Mouse (Mus musculus) cortical plate, adult 2 months (tissue): ENCODE measurements around the gene Mfap1b.

Experiments
- CTCF ChIP-seq: fragments of 200-500 bp; IDR thresholded peaks from 2 replicates; pipeline ENCODE4 v1.5.1; 2011; ENCODE audit warnings: mild to moderate bottlenecking, control low read depth, low read length; ENCODE audit not compliant: insufficient read depth; ENCODE audit errors: extremely low read depth
- POLR2A ChIP-seq: fragments of 200-500 bp; IDR thresholded peaks from 2 replicates; pipeline ENCODE4 v1.6.1; 2011; ENCODE audit warnings: mild to moderate bottlenecking, low read length, control low read depth; ENCODE audit not compliant: insufficient read depth; ENCODE audit errors: extremely low read depth

DNA sequence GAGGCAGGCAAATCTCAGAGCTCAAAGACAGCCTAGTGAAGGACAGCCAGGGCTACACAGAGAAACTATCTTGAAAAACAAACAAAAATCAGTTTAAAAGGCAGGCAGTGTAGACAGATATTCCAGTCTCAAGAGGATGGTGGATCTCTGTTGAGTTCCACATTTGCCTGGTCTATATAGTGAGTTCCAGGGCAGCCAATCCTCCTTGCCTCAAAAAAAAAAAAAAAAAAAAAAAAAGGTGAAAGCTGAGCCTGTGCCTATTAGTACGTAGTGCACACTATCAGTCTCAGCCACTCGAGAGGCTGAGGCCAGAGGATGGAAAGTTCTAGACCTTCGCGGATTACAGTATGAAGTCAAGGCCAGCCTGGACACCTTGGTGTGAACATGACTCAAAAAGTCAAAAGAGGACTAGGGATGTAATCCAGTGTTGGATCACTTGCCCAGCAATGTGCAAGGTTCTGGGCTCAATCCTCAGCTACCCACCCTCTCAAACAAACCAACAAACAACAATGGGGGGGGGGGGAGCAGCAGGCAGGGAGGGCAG lies 61.0 kb downstream of the Mfap1b start:
- TF ChIP-seq POLR2A (no peak), CTCF (no peak)
